Mouse (Mus musculus): Measurements from ENCODE around the gene Trim17. TPM values are rescaled to one million over a fixed set of nuclear protein-coding genes. Genes with fewer than 3 reads are reported as not detected.

Gene Trim17
- total and polyA plus RNA-seq, 3 experiments, result 0.50 to 0.82 TPM; not detected in 1

DNA sequence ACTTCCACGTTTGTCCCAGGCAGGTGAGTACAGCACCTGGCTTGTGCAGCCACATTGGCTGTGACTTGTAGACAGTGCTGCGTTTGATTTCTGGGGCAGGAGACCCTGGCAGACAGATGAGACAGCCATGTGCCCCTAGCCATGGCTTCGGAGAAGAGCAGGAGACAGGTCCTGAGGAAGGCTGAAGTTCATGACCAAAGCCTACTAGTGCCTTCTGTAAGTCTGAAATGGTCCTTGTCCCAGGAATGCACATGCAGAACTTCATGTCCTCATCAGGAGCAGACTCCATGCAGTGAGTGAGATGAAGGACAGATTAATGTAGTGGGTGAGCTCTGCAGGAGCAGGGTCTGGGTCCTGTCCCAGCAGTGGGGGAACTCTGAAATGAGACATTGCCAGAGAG lies 37.4 kb downstream of the Trim17 start:
- Histone ChIP-seq H3K36me3 (ENCODE audit: control insufficient read depth in 1 of 2, insufficient read depth in 2 of 2, low read length in 2 of 2) (peaks cover 5 to 6% of the 10 kb centered on the region in 2 experiments; a peak in 3 of 4 replicates), H3K9ac (ENCODE audit: control insufficient read depth, low read depth, low read length, poor library complexity, severe bottlenecking) (no peak overlapping the region), H3K27me3 (ENCODE audit: control insufficient read depth in 1 of 2, insufficient read depth in 2 of 2, low read length in 2 of 2) (no peaks in the 10 kb centered on the region), H3K4me3 (ENCODE audit: control insufficient read depth in 1 of 2, insufficient read depth in 1 of 2, low read depth in 2 of 2, low read length in 2 of 2) (no peak overlapping the region), H3K4me1 (ENCODE audit: control insufficient read depth in 1 of 2, insufficient read depth in 2 of 2, low read length in 2 of 2) (peaks cover 0 to 15% of the 10 kb centered on the region in 2 experiments; a peak in 2 of 4 replicates), H3K27ac (ENCODE audit: control insufficient read depth, low read depth, low read length) (no peak overlapping the region), H3K79me2 (ENCODE audit: control insufficient read depth, insufficient read depth, low read length, poor library complexity) (no peaks in the 10 kb centered on the region), H3K9me3 (replicated peaks; ENCODE audit: insufficient read depth, low read length) (no peaks in the 10 kb centered on the region)
- TF ChIP-seq UBTF (IDR thresholded peaks at IDR 0.05; ENCODE audit: borderline replicate concordance, insufficient read depth, low read depth, low read length) (no peak), POLR2A (IDR thresholded peaks at IDR 0.05; ENCODE audit: control insufficient read depth in 1 of 2, insufficient read depth in 1 of 2, low read depth in 1 of 2, low read length in 2 of 2, poor library complexity in 1 of 2) (peak in 1 of 2 experiments; percentile 21; a peak in 1 of 4 replicates)
- DNase-seq (ENCODE audit: low read depth, low spot score), result no peak

DNA sequence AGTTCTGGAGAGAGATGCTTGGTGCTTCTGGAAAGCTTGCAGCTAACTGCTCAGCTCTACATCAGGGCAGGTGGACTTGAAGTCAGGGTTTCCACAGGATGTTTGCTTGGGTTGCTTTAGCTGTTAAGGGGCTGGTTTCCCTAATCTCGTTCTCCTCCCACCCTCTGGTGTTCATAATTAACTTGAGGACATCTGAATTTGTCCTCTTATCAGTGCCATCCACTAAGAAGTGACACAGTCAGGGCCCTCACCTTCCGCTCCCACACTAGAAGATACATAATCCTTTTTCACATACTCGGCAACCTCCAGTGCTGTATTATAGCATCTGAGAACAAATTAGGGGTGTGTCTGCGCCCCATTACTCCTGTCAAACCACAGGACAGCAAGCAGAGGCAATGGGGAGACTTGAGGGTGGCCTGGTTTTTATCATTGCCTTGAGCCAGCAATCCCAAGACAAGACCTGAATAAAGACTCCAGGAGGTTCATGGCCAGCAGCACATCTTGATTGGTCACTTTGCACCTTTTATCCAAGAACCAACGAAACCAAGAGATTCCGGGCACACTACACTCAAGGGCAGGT lies 38.7 kb downstream of the Trim17 start:
- H3K4me1 ChIP-seq (ENCODE audit: control insufficient read depth in 1 of 2, insufficient read depth in 2 of 2, low read length in 2 of 2), result peaks cover 0 to 15% of the 10 kb centered on the region in 2 experiments; a peak in 2 of 4 replicates
- no peaks in the 10 kb centered on the region for H3K27me3 ChIP-seq (ENCODE audit: control insufficient read depth in 1 of 2, insufficient read depth in 2 of 2, low read length in 2 of 2)
- no peaks in the 10 kb centered on the region for H3K79me2 ChIP-seq (ENCODE audit: control insufficient read depth, insufficient read depth, low read length, poor library complexity)
- peaks cover 2 to 6% of the 10 kb centered on the region in 2 experiments; a peak in 3 of 4 replicates for H3K36me3 ChIP-seq (ENCODE audit: control insufficient read depth in 1 of 2, insufficient read depth in 2 of 2, low read length in 2 of 2)
- no peak overlapping the region for H3K9ac ChIP-seq (ENCODE audit: control insufficient read depth, low read depth, low read length, poor library complexity, severe bottlenecking)
- TF ChIP-seq HCFC1 (IDR thresholded peaks at IDR 0.05; ENCODE audit: low read depth, low read length) (no peak), NRF1 (IDR thresholded peaks at IDR 0.05; ENCODE audit: insufficient read depth, low read depth, low read length, poor library complexity, severe bottlenecking) (no peak), KAT2A (conservative IDR thresholded peaks at IDR 0.05; ENCODE audit: low read depth, low read length) (no peak), SIN3A (IDR thresholded peaks at IDR 0.05; ENCODE audit: low read length) (0 out of 2 replicates have a peak, but pooled peaks have one; percentile 11), MAFK (IDR thresholded peaks at IDR 0.05; ENCODE audit: borderline replicate concordance, low read depth, low read length) (no peak), ETS1 (IDR thresholded peaks at IDR 0.05; ENCODE audit: low read depth, low read length) (no peak), GABPA (IDR thresholded peaks at IDR 0.05; ENCODE audit: low read depth, low read length) (no peak), ELF1 (IDR thresholded peaks at IDR 0.05; ENCODE audit: low read depth, low read length) (no peak), TCF12 (IDR thresholded peaks at IDR 0.05; ENCODE audit: low read depth, low read length) (no peak), MAX (IDR thresholded peaks at IDR 0.05; ENCODE audit: low read length) (no peak), USF2 (IDR thresholded peaks at IDR 0.05; ENCODE audit: borderline replicate concordance in 1 of 2, insufficient read depth in 1 of 2, low read depth in 1 of 2, low read length in 2 of 2) (no peak), MXI1 (IDR thresholded peaks at IDR 0.05; ENCODE audit: low read depth, low read length) (no peak), EP300 (IDR thresholded peaks at IDR 0.05; ENCODE audit: low read depth in 1 of 2, low read length in 2 of 2) (peak in 1 of 2 experiments; percentile 16; a peak in 1 of 4 replicates), JUND (IDR thresholded peaks at IDR 0.05; ENCODE audit: low read depth, low read length) (no peak), NELFE (IDR thresholded peaks at IDR 0.05; ENCODE audit: low read depth, low read length) (no peak), MYC (IDR thresholded peaks at IDR 0.05; ENCODE audit: low read depth, low read length) (no peak), ZKSCAN1 (IDR thresholded peaks at IDR 0.05; ENCODE audit: low read depth, low read length) (no peak), GATA1 (IDR thresholded peaks at IDR 0.05; ENCODE audit: low read depth, low read length) (peak; percentile 60; the same call in 1 of the 2 replicates), POLR2AphosphoS2 (IDR thresholded peaks at IDR 0.05; ENCODE audit: low read length) (peak; percentile 60), ZC3H11A (IDR thresholded peaks at IDR 0.05; ENCODE audit: low read depth, low read length) (no peak)
- no peak overlapping the region for H3K4me3 ChIP-seq (ENCODE audit: control insufficient read depth in 1 of 2, insufficient read depth in 1 of 2, low read depth in 2 of 2, low read length in 2 of 2)
- no peaks in the 10 kb centered on the region for H3K9me3 ChIP-seq (replicated peaks; ENCODE audit: insufficient read depth, low read length)
- DNase-seq (ENCODE audit: low read depth, low spot score), result peak; percentile 55
- no peak overlapping the region for H3K27ac ChIP-seq (ENCODE audit: control insufficient read depth, low read depth, low read length)

All from MEL (cell line).